In the genomic region with DNA sequence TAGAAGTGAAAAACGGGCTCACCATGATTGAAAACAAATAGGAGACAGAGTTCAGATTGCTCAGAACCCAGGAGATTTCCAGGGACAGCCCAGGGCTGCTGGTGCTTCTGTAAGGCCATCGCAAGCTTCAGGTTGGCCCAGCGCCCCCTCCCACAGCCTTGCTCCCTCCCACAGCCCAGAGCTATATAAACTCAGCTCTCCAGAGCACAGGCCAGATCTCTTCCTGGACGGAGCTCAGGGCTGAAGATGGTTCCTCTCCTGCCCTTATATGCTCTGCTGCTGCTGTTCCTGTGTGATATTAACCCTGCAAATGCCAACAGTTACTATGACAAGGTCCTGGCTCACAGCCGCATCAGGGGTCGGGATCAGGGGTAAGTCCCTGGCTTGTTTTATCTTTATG, we compare ENCODE assay signal across 8 mouse cellular contexts. TPM values are rescaled to one million over a fixed set of nuclear protein-coding genes. Genes with fewer than 3 reads are reported as not detected.
DNase-seq lines count a peak whose midpoint lies in the region; ATAC-seq and TF ChIP-seq lines count a peak whose summit lies in the region.

A gene (plus strand): TSS at position 213 of the 400 bp plus-strand sequence.

- DNase-seq in urinary bladder, adult 2 months (ENCODE audit: low spot score), result peak; percentile 23
- DNase-seq in urinary bladder, postnatal 10 days (ENCODE audit: low spot score), result no peak
- DNase-seq in gastrocnemius, postnatal 25 days, result peak; percentile 20
- DNase-seq in midbrain, postnatal 0 days (ENCODE audit: low spot score), result no peak
- no peak for DNase-seq in spleen, postnatal 10 days (ENCODE audit: low spot score in 2 of 2)
- no peak for DNase-seq in retina, postnatal 1 day
- DNase-seq in right cerebral cortex, postnatal 25 days, result no peak

- no peaks in the 10 kb centered on the region for H3K36me3 ChIP-seq in intestine, embryonic 15.5 days
- H3K36me3 ChIP-seq in midbrain, postnatal 0 days (ENCODE audit: insufficient read depth, low read length), result no peaks in the 10 kb centered on the region

- peak; percentile 53 for ATAC-seq in intestine, embryonic 15.5 days
- ATAC-seq in midbrain, postnatal 0 days (ENCODE audit: low FRiP score), result no peak

- 25% methylated on average over 6 of the region's 6 CpGs for WGBS in intestine, embryonic 15.5 days
- 51% methylated on average over 6 of the region's 6 CpGs for WGBS in midbrain, postnatal 0 days

- H3K27me3 ChIP-seq in intestine, embryonic 15.5 days (replicated peaks), result no peaks in the 10 kb centered on the region
- no peaks in the 10 kb centered on the region for H3K27me3 ChIP-seq in midbrain, postnatal 0 days (ENCODE audit: insufficient read depth, low read length)

- H3K4me2 ChIP-seq in intestine, embryonic 15.5 days (replicated peaks), result peak within 1 kb of the TSS; percentile 50
- no peak within 1 kb of the TSS for H3K4me2 ChIP-seq in midbrain, postnatal 0 days (ENCODE audit: low read depth, low read length, poor library complexity, severe bottlenecking)

- 0 out of 2 replicates have a peak, but pooled peaks cover 11% of the 10 kb centered on the region for H3K4me1 ChIP-seq in intestine, embryonic 15.5 days (replicated peaks)
- no peaks in the 10 kb centered on the region for H3K4me1 ChIP-seq in midbrain, postnatal 0 days (ENCODE audit: insufficient read depth, low read length)

- H3K9me3 ChIP-seq in intestine, embryonic 15.5 days, result no peaks in the 10 kb centered on the region
- no peaks in the 10 kb centered on the region for H3K9me3 ChIP-seq in midbrain, postnatal 0 days (ENCODE audit: low read length)

- peak within 1 kb of the TSS; percentile 70 for H3K27ac ChIP-seq in intestine, embryonic 15.5 days
- H3K27ac ChIP-seq in midbrain, postnatal 0 days (ENCODE audit: low read depth, low read length), result no peak within 1 kb of the TSS

- H3K4me3 ChIP-seq in intestine, embryonic 15.5 days (replicated peaks), result peak within 1 kb of the TSS; percentile 27
- no peak within 1 kb of the TSS for H3K4me3 ChIP-seq in midbrain, postnatal 0 days (ENCODE audit: low read depth, low read length)

- no peak within 1 kb of the TSS for H3K9ac ChIP-seq in intestine, embryonic 15.5 days
- H3K9ac ChIP-seq in midbrain, postnatal 0 days (replicated peaks; ENCODE audit: low read length, poor library complexity, severe bottlenecking), result no peak within 1 kb of the TSS

- TF ChIP-seq CTCF in midbrain, postnatal 0 days (IDR thresholded peaks at IDR 0.05), result no peak

RNA-seq across cellular contexts. Expression of the gene that starts here (rescaled TPM):
- polyA plus RNA-seq in urinary bladder, adult 2 months (2012; rRNA removed), result 320 and 394 TPM in 2 replicates
- 10 to 100 TPM; 32.3 to 77.5 TPM for total RNA-seq in gastrocnemius, postnatal 25 days (2021)
- 115 and 141 TPM in 2 replicates for polyA plus RNA-seq in intestine, embryonic 15.5 days (2015; fragmentation: Nextera tagmentation; extraction: Ambion mirVana)
- 17.0 and 20.3 TPM in 2 replicates for total RNA-seq in midbrain, postnatal 0 days (2014; rRNA removed)
- polyA plus RNA-seq in midbrain, postnatal 0 days (2015; fragmentation: Nextera tagmentation; extraction: Ambion mirVana), result 10.9 and 12.0 TPM in 2 replicates

Comparison
In these comparisons a context has a peak if more than half of its experiments do, and no peak if none do; other contexts are left out.
1. DNase-seq: peak in urinary bladder, adult 2 months (single experiment) and gastrocnemius, postnatal 25 days (single experiment); none in urinary bladder, postnatal 10 days (single experiment), midbrain, postnatal 0 days (single experiment), spleen, postnatal 10 days (0 of 2), retina, postnatal 1 day (single experiment) and right cerebral cortex, postnatal 25 days (single experiment).